Mouse (Mus musculus) layer of hippocampus, adult 9-11 months (tissue): ENCODE data around the gene Ankrd34c.
A peak's percentile ranks its signal among the peaks of the same experiment; 100 is the strongest.

ENCODE experiments used
- DNase-seq: peaks from one replicate; pipeline ENCODE4 v3.0.0; 2022

The Ankrd34c gene

DNA sequence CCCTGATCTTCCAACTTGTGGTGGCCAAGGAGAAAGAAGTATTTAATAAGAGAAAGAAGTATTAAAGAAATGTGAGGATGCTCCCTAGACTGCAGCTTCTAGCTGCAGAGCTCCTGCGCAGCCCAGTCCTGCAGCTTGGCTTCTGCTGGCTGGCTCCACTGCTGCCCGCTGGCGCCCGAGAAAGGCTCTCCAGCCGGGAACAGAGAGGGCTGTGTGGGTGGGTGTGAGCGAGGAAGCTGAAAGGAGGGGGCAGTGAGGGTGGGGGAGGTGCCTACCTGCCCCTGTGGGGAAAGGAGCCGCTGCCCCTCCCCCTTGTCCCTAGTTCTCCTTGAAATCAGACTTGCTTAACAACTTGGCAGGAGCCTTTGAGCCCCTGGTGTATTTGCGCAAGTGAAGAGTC, at the start of gene Ankrd34c:
Gene Ankrd34c (minus strand): TSS at position 181 of the 400 bp plus-strand sequence.
- DNase-seq, result peak; percentile 14

DNA sequence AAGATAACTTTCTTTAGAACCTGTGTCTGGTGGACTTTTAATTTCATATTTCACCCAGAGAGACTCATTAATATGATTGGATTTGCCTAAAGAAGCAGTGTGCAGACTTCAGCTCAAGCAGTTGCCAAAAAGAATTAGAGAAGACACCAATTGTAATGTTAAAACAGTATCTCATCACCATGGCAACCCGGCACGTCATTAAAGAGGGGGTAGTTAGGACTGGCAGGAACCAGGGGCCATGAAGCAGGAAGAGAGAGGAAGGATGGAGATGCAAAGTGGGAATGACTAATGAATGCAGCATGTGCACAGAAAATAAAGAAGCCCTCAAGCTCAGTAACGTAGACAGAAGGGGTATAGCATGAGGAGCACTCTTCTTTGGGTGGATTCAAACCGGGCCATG, 49.3 kb upstream of the Ankrd34c start:
- DNase-seq, result no peak

DNA sequence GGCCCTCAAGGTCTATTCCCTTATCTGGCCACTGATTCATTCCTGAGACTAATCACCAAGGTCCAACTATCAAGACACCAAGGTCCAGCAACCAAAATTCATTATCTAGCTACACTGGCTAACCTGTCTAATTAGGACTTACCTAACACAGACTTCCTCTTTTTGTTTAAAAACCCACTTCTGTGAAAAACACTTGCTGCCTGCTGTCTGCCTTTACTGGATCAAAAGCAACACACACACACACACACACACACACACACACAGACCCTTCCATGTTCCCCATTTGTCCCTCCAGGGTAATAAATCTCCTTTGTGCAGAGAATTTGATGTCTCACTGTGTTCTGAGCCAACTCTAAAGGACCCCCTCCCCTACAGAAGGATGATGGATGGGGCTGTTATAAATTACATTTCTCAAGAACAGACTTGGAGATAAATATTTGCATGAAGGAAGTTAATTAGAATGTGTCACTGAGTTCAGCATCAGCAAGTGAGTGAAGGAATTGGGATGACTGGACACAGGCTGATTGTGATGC, 43.2 kb upstream of the Ankrd34c start:
- DNase-seq, result no peak

DNA sequence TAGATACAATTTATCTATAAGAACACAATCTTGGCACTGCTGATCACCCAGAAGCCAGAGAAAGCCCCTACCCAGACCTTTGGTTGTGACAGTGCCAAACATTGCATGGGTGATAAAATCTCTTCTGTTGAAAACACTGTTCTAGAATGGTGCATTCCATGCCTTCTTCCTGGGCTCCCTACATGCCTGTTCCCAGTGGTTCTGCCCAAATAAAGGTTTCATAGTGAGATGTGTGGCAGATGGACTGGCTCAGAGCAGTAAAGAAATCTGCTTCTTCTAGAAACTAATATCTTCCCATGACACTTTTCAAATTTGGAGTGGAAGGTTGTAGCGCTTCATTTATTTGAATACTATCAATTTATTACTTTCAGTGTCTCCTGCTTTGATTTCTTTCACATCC, 41.0 kb upstream of the Ankrd34c start:
- peak; percentile 24 for DNase-seq

DNA sequence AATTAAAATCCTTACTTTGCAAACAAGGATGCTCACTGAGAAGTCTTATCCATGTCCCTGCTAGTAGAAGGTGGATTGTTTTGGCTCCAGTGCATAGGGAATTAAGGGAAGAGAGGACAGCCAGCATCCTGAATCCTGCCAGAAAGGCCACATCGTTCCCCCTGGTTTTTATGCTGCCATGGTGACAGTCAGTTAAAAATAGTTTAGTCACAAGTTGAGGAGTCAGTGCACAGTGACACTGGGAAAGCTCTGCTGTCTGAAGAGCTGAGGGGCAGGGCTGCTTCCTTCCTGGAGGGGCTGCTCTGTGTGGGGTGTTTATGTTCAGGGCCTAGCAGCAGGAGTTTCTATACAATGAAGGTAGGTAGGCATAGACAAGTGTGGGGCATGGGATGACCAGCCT, 32.9 kb upstream of the Ankrd34c start:
- DNase-seq, result peak; percentile 34

DNA sequence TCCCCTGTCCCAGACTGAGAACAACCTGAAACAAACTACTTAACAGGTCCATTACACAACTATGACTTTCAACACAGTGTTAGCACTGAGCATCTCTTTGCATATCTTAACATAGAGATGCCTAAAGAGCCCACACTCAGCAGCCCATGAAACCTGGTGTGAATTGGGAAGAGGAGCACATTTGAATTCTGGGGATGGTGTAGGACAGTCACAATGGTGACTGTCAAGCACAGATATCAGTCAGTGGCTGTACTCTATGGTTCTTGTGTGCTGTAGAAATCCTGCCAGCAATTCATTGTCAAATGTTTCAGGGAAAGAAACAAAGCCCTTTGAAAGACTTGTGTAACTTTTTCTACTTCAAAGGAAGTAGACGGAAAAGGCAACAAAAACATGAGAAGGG, 23.7 kb upstream of the Ankrd34c start:
- no peak for DNase-seq

DNA sequence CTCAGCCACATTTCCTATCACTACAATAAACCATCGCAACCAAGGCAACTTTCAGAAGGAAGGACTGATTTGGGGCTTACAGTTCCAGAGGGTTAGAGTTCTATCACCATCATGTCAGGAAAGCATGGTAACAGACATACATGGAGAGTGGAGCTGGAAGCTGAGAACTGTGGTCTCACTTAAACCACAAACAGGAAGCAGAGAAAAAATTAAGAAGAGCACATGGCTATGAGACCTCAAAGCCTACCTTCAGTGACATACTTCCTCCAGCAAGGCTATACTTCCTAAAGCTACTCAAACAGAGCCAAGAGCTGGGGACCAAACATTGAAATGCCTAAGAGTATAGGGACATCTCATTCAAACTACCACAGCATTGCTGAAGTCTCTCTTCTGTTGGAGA, 20.3 kb upstream of the Ankrd34c start:
- DNase-seq, result no peak

DNA sequence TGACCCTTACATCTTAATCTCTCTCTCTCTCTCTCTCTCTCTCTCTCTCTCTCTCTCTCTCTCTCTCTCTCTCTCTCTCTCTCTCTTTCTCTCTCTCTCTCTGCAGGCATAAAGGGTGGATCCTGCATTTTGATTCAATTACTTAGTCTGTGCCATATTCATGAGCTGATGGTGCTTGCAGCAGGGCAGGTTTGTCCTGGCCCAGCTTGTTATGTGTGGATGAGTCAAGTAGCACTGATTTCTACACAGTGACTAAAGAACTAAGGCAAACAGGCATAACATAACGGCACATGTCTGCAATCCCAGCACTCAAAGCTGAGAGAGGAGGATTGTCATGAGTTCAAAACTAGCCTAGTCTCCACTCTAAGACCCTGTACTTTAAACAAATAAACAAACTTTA, 19.9 kb upstream of the Ankrd34c start:
- peak; percentile 20 for DNase-seq

DNA sequence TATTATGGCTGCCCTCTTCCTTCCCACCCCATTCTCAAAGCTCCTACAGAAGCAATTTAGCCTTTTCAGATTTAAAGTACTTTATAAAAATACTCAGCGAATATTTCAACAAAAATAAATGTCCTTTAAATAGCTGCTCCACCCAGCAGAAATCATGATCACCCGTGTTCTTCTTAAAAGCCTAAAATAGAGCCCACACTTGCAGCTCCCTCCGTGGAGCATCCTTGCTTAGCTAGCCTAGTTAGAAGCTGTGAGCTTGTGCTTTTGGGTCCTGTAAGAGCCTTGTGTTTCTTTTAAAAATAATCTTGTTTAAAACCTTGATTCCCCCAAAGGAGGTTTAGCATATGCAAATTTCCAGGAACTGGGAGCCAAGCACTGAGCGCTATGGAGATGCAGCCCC, 19.3 kb upstream of the Ankrd34c start:
- DNase-seq, result peak; percentile 23

DNA sequence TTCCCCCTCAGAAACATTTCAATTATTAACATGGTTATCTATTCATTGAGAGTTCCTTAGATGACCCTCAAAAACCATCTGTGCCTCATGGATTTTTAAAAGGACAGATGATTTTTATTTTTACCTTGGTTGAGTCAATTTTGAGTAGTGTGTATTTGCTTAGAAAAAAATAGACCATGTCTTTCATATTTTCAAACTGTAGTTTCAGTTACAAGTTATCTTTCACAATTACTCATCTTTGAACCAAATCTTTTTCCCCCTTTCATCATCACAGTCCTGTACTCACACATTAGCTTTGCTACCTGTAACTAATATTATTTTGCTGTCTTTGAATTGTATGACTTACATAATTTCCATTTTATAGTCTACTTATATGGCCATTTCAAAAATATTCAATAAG, 1.8 kb upstream of the Ankrd34c start:
- no peak for DNase-seq

DNA sequence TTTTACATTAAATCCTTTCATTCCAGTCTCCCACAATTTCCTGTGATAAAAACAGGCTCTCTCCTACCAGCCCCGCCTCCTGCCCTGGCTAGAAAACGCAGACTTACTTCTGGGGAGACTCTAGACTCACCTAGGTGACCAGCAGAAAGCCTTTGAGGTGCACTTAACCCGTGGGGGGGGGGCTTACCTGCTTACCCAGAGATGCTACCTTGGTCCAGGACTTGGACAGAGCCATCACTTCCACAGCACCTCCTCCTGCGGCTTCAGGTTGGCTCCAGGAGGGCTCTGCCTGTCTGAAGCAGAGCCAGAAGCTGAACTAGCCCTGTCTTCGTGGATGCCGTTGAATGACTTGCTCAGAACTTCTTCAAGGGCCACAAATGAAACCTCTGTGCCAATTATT, 387 bp downstream of the Ankrd34c start:
- DNase-seq, result no peak

DNA sequence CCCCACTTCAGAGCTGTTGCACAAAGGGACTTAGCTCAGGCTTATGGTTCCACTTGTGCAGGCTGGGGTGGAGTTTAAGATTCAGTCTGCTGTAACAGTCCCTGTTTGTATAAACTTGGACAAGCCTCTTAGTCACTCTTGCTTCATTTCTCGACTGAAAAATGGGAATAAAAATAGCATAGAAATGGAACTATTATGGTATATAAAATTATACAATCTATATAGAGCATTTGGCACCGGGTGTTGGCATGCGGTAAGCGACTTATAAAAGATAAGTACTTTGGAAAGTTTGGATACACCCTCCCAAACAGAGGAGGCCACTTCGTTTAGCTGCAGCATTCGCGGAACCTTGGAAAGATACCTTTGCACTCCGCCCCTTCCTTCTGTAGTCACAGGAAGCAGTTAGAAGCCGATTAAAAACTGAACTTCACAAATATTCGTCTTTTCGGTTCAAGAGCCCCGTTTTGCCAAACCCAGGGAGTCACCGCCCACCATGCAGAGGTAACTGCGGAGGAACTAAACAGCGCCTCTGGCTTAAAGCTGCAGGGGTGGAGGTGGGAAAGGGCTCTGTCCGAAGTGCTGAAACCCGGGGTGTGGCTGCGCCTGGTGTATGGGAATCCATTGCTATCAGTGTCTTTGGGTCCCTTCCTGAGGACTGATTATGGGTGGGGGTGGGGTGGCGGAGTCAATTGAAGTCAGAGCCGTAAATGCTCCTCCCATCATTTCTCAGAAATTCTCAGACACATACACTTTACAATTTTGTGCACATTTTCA, 1.2 kb downstream of the Ankrd34c start:
- DNase-seq, result no peak

DNA sequence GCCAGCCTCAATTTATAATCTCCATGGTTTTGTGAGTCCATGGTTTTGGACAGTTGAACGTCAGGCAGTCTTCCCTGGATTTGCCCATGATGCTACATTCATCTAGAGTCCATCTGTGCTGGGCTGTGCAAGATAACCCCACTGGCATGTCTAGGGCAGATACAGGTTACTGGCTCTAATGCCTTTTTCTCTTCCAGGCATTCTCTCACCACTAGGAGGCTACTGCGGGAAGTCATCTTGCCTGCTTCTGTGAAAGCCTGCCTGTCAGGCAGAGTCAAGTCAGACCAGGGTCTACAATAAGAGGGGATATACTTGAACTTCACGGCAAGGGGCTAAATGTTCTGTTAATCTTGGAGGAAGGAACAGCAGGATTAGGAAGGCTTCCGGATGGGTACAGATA, 31.4 kb downstream of the Ankrd34c start:
- DNase-seq, result peak; percentile 4

DNA sequence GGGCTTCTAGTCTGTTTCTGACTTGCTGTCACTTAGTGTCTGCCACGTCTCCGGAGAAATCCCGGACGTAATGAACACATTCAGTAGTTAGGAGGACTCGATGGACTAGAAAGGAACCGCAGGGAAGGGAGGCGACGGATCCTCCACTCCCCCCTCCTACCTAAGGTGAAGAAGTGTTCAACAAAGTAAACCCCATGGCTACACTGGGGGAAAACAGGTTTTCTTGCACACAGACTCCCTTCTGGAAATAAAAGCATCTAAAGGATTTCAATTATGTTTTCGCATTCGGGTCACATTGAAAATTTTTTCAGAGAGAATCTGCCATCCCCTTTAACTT, 33.1 kb downstream of the Ankrd34c start:
- DNase-seq, result no peak

DNA sequence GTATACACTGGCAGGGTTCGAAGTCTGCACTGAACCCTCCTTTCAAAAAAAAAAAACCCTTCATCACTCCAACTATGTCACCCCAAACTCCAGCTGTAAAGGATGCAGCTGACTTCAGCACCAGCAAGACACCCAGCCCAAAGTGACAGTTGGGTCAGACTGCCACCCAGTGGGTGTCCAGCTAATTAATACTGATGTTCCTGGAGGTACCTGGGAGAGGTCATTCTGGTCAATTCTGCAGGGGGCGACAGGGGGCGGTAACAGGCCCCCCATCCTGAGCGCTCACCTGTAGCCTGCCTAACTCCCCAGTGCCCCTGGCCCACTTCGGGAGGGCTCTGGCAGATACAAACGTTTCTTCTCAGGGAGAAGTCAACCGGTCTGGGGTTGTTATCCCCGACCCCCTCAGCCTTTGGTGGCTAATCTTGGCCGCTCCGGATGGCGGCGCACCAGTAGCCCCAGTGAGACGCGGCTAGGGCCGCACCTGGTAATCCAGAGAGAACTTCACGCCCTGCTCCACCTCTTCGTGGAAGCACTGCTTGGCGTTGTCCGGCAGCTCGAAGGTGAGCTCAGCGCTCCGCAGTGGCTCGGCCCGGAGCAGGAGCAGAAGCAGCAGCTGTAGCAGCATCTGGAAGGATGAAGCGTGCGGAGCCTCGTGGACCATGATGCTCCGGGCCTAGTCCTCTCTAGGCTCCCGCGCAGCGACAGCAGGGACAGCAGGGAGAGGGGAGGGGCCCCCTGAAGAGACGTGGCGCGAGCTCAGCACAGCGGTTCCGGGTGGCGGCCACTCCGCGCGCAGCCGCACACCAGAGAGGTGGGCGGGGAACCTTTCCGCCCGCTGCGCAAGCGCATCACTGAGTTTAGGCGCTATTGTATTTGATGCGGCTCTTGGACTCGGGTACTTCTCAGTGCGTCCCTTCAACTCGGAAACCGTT, 33.7 kb downstream of the Ankrd34c start, which contains the start of gene Tmed3:
Gene Tmed3 (minus strand): TSS at position 804 of the 932 bp plus-strand sequence.
- DNase-seq, result peak; percentile 95

DNA sequence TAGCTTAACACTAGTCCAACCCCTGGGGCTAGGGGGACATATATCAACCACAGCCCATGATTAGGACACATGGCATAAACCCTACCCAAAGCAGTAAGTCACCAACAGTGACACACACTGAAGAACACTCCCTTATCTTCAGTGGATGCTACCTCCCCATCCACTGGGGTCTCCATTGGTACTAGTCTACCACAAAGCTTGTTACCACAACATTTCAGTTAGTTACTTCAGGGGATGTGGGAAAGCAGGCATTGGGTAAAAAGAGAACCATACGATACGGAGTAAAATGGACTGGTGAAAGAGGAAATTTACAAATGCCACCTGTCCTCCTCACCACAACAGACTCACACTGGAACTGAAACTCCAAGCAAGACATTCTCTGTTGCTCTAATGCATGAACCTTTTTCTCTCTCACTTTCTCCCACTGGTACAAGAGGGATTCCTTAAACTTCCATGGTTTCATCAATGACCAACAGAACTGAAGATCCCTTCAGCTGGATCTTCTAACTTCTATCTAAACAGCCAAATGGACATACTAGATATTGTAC, 37.3 kb downstream of the Ankrd34c start:
- no peak for DNase-seq

DNA sequence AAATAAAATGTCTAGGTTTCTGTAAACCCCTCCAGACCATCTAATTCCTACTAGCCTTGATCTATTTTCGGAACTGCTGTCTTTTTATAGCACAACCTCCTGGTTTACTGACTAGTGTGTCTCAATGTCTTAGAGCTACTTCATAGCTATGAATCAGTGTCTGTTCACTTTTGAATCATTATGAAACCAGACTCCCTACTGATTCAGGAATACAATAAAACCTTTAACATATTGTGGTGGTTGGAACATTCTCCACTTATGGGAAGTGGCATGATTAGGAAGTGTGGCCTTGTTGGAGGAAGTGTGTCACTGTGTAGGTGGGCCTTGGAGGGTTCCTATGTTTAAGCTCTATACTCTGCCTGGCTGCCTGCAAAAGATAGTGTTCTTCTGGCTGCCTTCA, 43.1 kb downstream of the Ankrd34c start:
- no peak for DNase-seq

DNA sequence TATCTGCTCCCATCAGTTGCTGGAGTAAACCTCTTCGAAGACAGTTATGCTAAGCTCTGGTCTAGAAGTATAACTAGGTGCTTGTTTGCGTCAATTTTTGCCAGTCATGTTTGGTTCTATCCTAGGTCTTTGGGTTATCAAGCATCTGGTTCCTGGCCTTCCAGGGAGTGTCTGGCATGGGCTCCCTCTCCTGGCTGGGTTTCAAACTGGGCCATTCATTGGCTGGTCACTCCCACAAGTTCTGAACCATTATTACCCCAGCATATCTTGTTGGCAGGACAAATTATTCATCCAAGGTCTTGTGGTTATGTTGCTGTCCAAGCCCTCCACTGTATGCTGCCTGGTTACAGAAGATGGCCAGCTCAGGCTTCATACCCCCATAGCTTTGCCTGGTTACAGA, 44.6 kb downstream of the Ankrd34c start:
- no peak for DNase-seq

DNA sequence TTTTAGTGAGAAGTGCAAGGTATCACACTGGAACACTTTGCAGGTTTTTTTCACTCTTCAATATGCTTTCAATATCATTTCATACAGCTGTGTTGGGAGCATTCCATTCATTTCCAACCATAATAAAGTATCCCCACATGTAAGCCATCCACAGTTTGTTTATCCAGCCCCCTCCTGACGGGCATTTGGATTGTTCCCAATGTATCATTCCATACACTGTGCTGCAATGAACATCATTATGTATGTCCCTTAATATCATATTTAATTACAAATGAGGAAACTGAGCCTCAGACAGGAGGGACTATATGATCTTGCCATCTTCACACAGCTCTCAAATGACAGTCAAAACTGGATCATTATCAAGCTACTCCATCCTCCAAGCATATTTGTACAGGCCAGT, 49.1 kb downstream of the Ankrd34c start:
- DNase-seq, result no peak

DNA sequence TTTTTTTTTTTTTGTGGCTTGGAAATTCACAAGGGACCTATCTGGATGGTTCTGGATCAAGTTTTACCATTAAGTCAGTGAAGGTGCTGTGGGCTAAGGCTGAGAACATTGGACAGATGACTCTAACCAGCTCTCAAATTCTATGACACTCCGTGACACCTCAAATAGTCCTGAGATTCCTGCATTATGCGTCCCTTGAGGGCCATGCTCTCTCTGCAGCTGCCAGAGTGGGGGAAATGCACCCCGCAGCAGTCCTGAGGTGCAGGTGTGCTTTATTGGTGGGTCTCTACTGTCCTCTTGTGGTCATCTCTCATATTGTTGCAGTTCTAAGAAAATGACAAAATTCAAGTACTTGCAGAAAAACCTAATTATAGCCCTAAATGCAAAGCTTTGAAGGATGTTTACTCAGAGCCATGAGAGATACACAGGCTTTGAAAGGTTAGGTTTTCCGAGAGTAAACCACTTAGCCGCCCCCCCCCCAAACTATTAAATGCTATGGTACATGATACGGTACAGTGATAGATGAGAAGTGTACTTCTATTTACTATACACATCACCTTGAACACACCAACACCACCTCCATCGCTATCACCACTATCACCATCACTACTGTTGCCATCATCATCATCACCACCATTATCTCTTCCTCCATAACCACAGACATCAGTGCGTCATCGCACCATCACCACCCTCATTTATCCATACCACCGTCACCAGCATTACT, 50.6 kb downstream of the Ankrd34c start:
- DNase-seq, result no peak

DNA sequence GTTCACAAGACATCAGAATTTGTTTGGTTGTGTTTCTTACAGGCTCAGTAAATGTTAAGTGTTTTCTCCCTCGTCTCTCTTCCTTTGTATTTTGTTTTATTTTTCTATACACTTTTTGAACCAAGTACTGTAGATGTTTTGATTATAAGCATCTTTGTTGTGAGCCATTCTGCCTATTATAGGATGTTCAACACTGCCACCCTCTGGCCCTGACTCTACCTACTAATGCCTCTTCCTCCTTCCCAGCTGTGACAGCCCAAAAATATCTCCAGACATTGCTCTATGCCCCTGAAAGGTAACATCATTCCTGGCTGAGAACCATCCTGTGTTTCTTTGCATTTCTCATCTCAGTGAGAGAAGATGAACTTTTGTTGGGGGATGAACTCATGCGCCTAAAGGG, 52.0 kb downstream of the Ankrd34c start:
- no peak for DNase-seq

DNA sequence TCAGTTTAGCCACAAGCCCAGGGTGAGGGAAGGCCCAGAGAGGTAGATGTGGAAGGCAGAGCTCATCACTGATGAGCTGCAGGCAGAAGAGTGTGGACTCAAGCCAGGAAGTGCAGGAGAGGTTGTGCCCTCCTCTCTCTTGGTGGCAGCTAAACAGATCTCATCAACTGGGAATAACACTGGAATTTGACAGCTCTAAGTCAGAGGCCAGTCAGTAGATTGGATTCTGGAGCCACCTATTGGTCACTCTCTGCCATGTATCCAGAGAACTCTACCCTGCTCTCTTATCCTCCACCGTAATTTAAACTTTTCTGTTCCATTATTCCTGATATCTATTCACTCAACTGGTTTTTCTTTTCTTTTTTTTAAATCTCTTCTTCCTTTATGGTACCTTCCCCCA, 59.3 kb downstream of the Ankrd34c start:
- no peak for DNase-seq
